Mouse (Mus musculus): ENCODE measurements around the gene Cs. TPM values are rescaled to one million over a fixed set of nuclear protein-coding genes. Genes with fewer than 3 reads are reported as not detected.
A peak's percentile ranks its signal among the peaks of the same experiment; 100 is the strongest.
"Not testable (repeated sequence)": the region's sequence is repeated elsewhere in the genome, so short reads cannot be mapped to it uniquely, and the experiment has no call there.

Gene Cs
- polyA plus RNA-seq, 1 experiment = 61.9 TPM

DNA sequence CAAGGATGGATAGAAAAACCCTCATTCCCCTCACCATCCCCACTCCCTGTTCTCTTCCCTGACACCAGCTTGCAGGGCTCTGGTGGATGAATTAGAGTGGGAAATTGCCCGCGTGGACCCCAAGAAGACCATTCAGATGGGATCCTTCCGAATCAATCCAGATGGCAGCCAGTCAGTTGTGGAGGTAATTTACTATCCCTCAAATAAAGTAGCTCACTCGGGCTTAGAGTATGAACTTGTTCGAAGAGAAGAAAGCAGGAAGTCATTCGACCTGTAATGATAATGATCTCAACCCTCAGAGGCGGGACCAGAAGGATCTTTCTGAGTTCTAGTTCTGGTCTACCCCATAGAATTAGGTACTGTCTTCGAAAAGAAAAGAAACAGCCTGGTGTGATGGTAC is 14.0 kb upstream of the Cs start:
- TF ChIP-seq POLR2A (IDR thresholded peaks at IDR 0.05; ENCODE audit: borderline replicate concordance, control insufficient read depth, low read depth, low read length) (no peak), CTCF (IDR thresholded peaks at IDR 0.05; ENCODE audit: control insufficient read depth, insufficient read depth, low read length) (no peak)
- H3K4me3 ChIP-seq (replicated peaks; ENCODE audit: control insufficient read depth, low read depth, low read length) = peak overlapping the region; percentile 0
- no peak overlapping the region for H3K27ac ChIP-seq (ENCODE audit: control insufficient read depth, insufficient read depth, low read depth, low read length, poor library complexity)
- no peaks in the 10 kb centered on the region; the same call in 1 of the 2 replicates for H3K4me1 ChIP-seq (ENCODE audit: control insufficient read depth, insufficient read depth, low read length)
- 39% methylated on average over 8 of the region's 8 CpGs for WGBS

DNA sequence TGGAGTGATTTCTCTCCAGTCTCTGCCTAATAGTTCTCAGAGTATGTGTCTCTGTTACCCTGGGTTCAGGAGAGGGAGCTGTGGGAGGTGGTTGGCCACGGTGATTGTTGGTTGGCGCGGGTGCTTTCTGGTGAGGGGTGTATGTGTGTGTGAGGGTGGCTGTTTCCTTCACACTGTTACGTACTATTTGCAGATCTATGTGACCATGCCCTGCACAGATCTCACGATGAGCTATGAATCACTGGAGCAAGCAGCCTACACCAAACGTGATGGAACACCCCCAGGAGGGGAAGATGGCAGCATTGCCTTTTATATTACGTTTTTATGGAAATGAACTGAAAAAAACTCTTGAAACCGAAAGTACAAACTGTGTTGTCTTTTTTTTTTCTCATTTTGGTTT is 10.7 kb upstream of the Cs start:
- 88% methylated on average over 8 of the region's 8 CpGs for WGBS
- no peaks in the 10 kb centered on the region for H3K4me1 ChIP-seq (ENCODE audit: control insufficient read depth, insufficient read depth, low read length)

DNA sequence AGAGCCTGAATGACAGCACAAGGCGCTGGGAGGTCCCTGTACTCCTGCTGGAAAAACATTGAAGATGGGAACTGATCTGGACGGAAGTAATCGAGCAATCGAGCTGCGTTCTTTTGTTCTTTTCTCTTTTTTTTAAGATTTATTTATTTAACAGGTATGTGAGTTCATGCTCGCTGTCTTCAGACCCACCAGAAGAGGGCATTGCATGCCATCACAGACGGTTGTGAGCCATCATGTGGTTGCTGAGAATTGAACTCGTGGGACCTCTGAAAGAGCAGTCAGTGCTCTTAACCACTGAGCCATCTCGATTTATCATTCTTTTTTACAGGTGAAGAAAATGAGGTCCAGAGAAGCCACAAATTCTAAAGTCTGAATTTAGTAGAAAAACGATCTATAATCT is 9.9 kb upstream of the Cs start:
- no peak for TF ChIP-seq POLR2A (IDR thresholded peaks at IDR 0.05; ENCODE audit: borderline replicate concordance, control insufficient read depth, low read depth, low read length)
- TF ChIP-seq CTCF (IDR thresholded peaks at IDR 0.05; ENCODE audit: control insufficient read depth, insufficient read depth, low read length) = no peak; the same call in 1 of the 2 replicates
- 77% methylated on average over 10 of the region's 10 CpGs for WGBS
- H3K27ac ChIP-seq (ENCODE audit: control insufficient read depth, insufficient read depth, low read depth, low read length, poor library complexity) = no peak overlapping the region

More for the DNA sequence above, 10.7 kb upstream of the Cs start:
- H3K27ac ChIP-seq (ENCODE audit: control insufficient read depth, insufficient read depth, low read depth, low read length, poor library complexity) = no peak overlapping the region
- H3K4me3 ChIP-seq (replicated peaks; ENCODE audit: control insufficient read depth, low read depth, low read length) = no peak overlapping the region
- TF ChIP-seq POLR2A (IDR thresholded peaks at IDR 0.05; ENCODE audit: borderline replicate concordance, control insufficient read depth, low read depth, low read length) (no peak), CTCF (IDR thresholded peaks at IDR 0.05; ENCODE audit: control insufficient read depth, insufficient read depth, low read length) (no peak)

DNA sequence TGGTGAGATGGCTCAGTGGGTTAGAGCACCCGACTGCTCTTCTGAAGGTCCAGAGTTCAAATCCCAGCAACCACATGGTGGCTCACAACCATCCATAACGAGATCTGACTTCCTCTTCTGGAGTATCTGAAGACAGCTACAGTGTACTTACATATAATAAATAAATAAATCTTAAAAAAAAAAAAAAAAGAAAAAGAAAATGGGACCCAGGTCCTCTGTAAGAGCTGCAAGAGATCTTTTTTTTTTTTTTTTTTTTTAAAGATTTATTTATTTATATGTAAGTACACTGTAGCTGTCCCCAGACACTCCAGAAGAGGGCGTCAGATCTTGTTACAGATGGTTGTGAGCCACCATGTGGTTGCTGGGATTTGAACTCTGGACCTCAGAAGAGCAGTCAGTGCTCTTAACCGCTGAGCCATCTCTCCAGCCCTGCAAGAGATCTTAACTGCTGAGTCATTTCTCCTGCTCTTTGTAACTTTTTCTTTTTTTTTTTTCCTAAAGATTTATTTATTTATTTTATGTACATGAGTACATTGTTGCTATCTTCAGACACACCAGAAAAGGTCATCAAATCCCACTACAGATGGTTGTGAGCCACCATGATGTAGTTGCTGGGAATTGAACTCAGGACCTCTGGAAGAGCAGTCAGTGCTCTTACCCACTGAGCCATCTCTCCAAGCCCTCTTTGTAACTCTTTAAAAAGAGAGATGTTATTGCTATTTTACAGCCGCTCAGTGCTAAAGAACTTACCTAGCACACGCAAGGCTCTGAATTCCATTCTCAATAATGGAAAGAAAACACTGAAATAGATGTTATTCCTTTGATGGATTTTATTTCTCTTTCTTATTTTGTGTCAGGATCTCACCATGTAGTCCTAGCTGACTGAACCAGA is 4.9 kb upstream of the Cs start:
- WGBS = 57% methylated on average over 6 of the region's 6 CpGs

More for the DNA sequence above, 9.9 kb upstream of the Cs start:
- Histone ChIP-seq H3K4me1 (ENCODE audit: control insufficient read depth, insufficient read depth, low read length) (no peaks in the 10 kb centered on the region), H3K4me3 (replicated peaks; ENCODE audit: control insufficient read depth, low read depth, low read length) (no peak overlapping the region)

DNA sequence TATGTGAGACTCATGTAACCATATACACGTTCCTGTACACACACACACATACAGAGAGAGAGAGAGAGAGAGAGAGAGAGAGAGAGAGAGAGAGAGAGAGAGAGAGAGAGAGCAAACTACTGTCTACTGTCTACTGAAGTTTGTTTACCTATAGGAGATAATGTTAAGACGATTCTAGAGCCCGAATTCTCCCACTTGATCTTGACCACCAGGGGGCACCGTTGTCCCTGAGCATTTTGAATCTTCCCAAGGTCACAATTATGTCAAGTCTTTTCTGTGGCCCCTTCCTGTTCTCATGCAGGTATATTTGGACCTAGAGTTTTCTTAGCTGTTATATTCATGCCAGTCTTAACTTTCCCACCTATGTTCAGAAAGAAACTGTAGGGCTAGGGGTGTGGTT is 2.0 kb upstream of the Cs start:
- Histone ChIP-seq H3K4me1 (ENCODE audit: control insufficient read depth, insufficient read depth, low read length) (peaks cover 3% of the 10 kb centered on the region; the same call in 1 of the 2 replicates), H3K27ac (ENCODE audit: control insufficient read depth, insufficient read depth, low read depth, low read length, poor library complexity) (no peak overlapping the region), H3K4me3 (replicated peaks; ENCODE audit: control insufficient read depth, low read depth, low read length) (no peak overlapping the region)
- WGBS = 2% methylated on average over 4 of the region's 4 CpGs
- TF ChIP-seq POLR2A (IDR thresholded peaks at IDR 0.05; ENCODE audit: borderline replicate concordance, control insufficient read depth, low read depth, low read length) = no peak
- TF ChIP-seq CTCF (IDR thresholded peaks at IDR 0.05; ENCODE audit: control insufficient read depth, insufficient read depth, low read length) = peak; percentile 72

More for the DNA sequence above, 4.9 kb upstream of the Cs start:
- not testable (repeated sequence) for H3K27ac ChIP-seq (ENCODE audit: control insufficient read depth, insufficient read depth, low read depth, low read length, poor library complexity); H3K4me3 ChIP-seq (replicated peaks; ENCODE audit: control insufficient read depth, low read depth, low read length); H3K4me1 ChIP-seq (ENCODE audit: control insufficient read depth, insufficient read depth, low read length)

DNA sequence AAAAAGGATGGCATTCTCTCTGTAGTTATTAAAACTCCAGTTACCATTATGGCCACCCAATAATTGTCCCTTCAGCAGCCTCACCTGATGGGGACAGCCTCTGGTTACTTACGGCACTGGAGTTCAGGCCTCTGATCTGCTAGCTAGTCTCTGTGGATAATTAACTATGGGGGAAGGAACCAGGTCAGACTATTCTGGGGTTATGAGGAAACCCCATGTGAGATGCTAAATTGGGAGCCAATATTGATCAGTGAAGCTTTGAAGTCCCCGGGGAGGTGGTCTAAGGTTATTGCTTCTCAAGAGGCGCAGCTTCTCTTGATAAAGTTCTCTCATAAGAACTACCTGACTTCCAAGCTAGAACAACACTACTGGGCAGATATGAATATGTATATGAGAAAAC is 1.3 kb upstream of the Cs start:
- H3K4me1 ChIP-seq (ENCODE audit: control insufficient read depth, insufficient read depth, low read length) = peaks cover 3% of the 10 kb centered on the region; the same call in 1 of the 2 replicates
- H3K27ac ChIP-seq (ENCODE audit: control insufficient read depth, insufficient read depth, low read depth, low read length, poor library complexity) = no peak overlapping the region
- 89% methylated on average over 3 of the region's 3 CpGs for WGBS
- no peak overlapping the region for H3K4me3 ChIP-seq (replicated peaks; ENCODE audit: control insufficient read depth, low read depth, low read length)
- TF ChIP-seq POLR2A (IDR thresholded peaks at IDR 0.05; ENCODE audit: borderline replicate concordance, control insufficient read depth, low read depth, low read length) = no peak
- TF ChIP-seq CTCF (IDR thresholded peaks at IDR 0.05; ENCODE audit: control insufficient read depth, insufficient read depth, low read length) = no peak

DNA sequence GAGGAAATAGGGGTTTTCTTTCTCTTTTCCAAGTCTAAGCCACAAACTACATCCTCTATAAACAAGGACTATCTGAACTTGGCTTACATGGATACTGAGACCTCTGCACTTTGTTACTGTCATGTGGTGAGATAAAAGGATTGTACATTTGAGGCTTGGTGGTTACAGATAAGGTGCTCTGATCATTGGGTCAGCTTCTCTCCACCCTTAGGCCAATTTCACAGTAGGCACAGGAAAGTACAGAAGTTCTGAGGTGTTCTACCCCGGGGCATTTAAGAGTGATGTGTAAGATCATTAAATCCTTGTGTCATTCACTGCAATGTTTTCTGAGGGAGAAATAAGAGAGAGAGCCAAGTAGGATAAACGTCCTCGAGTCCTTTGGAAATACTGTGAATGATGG is 937 bp upstream of the Cs start:
- TF ChIP-seq CTCF (IDR thresholded peaks at IDR 0.05; ENCODE audit: control insufficient read depth, insufficient read depth, low read length) = no peak
- TF ChIP-seq POLR2A (IDR thresholded peaks at IDR 0.05; ENCODE audit: borderline replicate concordance, control insufficient read depth, low read depth, low read length) = no peak
- Histone ChIP-seq H3K27ac (ENCODE audit: control insufficient read depth, insufficient read depth, low read depth, low read length, poor library complexity) (peak overlapping the region; percentile 20; the same call in 1 of the 2 replicates), H3K4me1 (ENCODE audit: control insufficient read depth, insufficient read depth, low read length) (peaks cover 3% of the 10 kb centered on the region; the same call in 1 of the 2 replicates), H3K4me3 (replicated peaks; ENCODE audit: control insufficient read depth, low read depth, low read length) (peak overlapping the region; percentile 93)
- 56% methylated on average over 3 of the region's 3 CpGs for WGBS

DNA sequence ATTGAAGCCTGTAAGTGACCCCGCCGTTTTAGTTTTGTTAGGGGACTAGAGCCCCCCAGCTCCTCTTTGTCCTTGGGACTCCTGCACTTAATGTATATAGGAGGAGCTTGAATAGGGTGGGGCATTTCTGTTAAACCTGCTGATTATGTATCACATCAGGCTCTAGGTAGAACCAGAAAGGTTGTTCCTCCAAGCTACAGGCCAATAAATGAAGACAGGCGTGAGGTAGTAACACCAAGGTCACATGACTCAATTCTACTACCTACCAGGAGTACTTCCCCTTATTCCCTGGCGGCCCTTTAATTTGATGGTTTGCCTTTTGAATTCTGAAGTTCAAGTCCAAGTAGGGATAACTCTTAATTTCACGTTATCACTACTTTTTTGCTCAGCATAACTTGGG is 881 bp downstream of the Cs start:
- H3K4me1 ChIP-seq (ENCODE audit: control insufficient read depth, insufficient read depth, low read length) = peaks cover 3% of the 10 kb centered on the region; the same call in 1 of the 2 replicates

More for the DNA sequence above, 881 bp downstream of the Cs start:
- 11% methylated on average over 5 of the region's 5 CpGs for WGBS
- Histone ChIP-seq H3K27ac (ENCODE audit: control insufficient read depth, insufficient read depth, low read depth, low read length, poor library complexity) (peak overlapping the region; percentile 99), H3K4me3 (replicated peaks; ENCODE audit: control insufficient read depth, low read depth, low read length) (peak overlapping the region; percentile 98)
- no peak for TF ChIP-seq POLR2A (IDR thresholded peaks at IDR 0.05; ENCODE audit: borderline replicate concordance, control insufficient read depth, low read depth, low read length)
- TF ChIP-seq CTCF (IDR thresholded peaks at IDR 0.05; ENCODE audit: control insufficient read depth, insufficient read depth, low read length) = no peak

Data from bone marrow, adult 2 months (tissue).